Mouse (Mus musculus): ENCODE measurements at regions not wholly inside any gene's neighbourhood (a gene's known extent, or its start where the extent isn't known, plus 50 kb on each side); places are given as distances from the start of the nearest gene placed in this dataset.

- DNase-seq (ENCODE audit: inconsistent age in 2 of 2, low spot score in 1 of 2), result no peak
Observed at GRCm38 (mm10) chr5:90164434-90164833, 59.4 kb downstream of the Cox18 start.

DNA sequence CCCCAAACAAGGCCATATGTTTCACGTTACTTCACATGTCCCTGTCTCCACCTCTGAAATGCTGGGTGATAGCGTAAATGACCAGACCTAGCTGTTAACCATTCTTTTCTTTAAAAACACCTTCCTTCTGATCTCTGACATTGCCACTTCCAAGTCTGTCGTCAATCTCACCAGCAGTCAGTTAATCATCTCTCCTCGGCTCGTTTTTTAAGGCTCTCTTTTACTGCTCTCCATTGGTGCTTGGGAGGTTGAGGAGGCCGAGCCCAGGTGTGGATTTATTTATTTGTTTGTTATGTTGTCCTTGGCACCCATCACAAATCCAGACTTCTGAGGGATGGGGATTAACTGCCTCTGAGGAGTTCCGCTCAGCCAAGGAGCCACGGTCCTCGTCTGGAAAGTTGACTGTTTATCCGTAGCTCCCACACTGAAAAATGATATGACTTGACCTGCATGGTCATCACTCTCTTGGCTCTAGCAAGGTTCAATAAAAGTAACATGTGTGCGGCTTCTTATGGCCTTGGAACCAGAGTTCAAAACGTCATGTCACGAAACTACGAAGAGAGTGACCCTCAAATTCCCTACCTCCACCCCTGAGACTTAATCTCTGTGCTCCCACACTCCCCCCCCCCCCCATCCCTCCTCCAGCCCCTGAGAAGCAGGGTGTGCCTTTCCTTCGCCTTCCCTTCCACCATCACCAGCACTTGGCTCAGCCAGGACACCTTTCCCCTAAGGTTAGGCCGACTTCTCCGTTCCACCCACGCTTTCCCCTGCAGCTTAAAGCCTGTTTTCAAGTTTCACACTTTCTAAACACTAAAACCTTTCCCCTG is 60.6 kb downstream of the Cox18 start:
- no peak for DNase-seq (ENCODE audit: inconsistent age in 2 of 2, low spot score in 1 of 2)

DNA sequence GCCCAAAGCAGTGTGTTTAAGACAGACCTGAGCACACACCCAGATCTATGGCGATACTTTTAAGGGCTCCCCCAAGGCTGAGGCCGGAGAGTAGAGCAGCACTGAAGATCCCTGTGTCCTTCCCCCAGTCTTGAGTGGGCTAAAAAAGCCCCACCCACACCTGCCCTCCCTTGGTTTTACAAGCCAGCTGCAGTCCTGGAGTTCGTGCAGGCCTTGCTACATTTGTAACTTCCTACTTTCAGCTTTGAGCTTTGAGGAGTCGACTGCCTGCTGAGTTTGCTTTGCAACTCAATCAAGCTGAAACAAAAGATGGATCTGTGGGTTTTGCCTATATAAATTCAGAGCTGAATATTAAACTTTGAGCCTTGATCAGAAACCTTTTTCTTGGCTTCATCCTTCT is 63.5 kb downstream of the Cox18 start:
- DNase-seq (ENCODE audit: inconsistent age in 2 of 2, low spot score in 1 of 2), result no peak

- DNase-seq (ENCODE audit: inconsistent age in 2 of 2, low spot score in 1 of 2), result no peak
Observed at GRCm38 (mm10) chr5:90156522-90156921, 67.3 kb downstream of the Cox18 start.

GRCm38 (mm10) chr5:90149611-90150532 is 73.9 kb downstream of the Cox18 start:
- peak; percentile 66 to 88 for DNase-seq (ENCODE audit: inconsistent age in 2 of 2, low spot score in 1 of 2)

DNA sequence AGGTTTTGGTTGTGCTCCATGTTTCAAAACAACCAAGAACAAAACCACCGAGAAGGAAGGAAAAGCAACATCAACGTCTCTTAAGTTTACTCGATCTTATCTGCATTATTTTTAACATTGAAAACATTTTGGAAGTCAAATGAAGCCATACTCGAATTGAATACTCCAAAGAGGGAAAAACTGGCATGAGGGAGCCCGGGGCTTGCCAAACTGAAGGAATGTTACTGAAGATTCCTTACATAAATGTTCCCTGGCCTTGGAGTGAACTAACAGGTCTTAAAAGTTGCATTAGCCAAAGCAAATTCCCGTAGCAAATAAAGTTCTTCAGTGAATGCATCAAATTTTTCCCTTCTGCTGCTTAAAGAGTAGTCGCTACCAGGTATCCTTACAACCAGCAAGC is 87.8 kb downstream of the Cox18 start:
- DNase-seq (ENCODE audit: inconsistent age in 2 of 2, low spot score in 1 of 2), result no peak

GRCm38 (mm10) chr5:90107036-90107435 is 116.8 kb downstream of the Cox18 start:
- no peak for DNase-seq (ENCODE audit: inconsistent age in 2 of 2, low spot score in 1 of 2)

DNA sequence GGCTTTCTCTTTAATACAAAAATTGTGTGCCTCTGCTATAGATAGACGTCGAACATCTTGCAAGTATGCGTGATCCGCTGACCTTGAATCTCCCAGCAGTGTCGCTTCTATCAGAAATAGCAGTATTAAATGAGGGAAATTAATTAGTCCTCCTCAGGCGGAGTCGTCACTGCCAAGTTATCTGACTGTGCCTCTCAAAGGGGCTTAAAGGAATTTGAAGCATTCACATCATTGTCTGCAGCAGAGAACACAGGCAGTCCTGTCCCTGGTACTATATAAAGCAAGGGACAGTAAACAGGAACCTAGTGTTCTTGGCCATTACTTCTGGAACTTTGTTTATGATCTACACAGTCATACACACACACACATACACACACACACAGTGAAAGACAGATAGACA is 119.1 kb downstream of the Cox18 start:
- no peak for DNase-seq (ENCODE audit: inconsistent age in 2 of 2, low spot score in 1 of 2)

GRCm38 (mm10) chr5:90088541-90088940 is 135.3 kb downstream of the Cox18 start:
- DNase-seq (ENCODE audit: inconsistent age in 2 of 2, low spot score in 1 of 2), result no peak

DNA sequence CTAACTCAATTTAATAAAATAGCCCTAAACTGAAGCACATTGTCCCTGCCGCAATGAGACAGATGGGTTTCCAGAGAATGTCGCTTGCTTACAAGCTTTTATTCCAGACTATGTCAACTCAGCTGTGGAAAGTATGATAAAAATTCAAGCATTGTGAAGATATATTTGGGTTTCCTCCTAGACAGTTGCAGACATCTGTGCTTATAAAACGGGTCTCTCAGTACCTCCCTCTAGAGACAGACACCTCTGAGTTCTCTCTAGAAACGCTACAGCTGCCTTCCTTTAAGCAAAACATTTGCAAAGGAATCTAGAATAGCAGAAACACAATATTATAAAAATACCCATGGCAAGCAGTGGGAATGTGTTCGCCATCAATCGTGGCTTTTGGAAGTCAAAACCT is 137.3 kb downstream of the Cox18 start:
- DNase-seq (ENCODE audit: inconsistent age in 2 of 2, low spot score in 1 of 2), result no peak

DNA sequence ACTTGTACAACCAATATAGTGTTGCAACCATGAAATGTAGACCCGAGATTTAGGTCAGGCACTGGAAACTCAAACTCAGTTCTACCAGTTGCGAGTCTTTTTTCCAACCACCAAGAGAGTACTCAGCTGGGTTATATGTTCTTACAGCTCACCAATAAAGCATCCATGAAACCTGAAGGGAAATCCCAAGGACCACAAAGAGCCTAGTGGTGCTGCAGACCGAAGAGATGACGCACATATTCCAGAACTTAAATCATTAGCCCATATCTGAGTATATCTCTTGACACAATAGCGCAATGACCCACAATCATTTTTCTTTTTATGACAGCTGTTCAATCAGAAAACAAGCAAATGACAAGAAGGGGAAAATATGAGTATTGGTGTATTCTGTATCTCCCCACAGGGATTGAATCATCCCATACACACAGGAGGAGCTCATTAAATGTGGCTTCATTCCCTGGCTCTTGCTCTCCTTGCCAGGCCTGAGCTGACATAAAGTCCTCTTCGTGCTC is 146.7 kb downstream of the Cox18 start:
- DNase-seq (ENCODE audit: inconsistent age in 2 of 2, low spot score in 1 of 2), result no peak

DNA sequence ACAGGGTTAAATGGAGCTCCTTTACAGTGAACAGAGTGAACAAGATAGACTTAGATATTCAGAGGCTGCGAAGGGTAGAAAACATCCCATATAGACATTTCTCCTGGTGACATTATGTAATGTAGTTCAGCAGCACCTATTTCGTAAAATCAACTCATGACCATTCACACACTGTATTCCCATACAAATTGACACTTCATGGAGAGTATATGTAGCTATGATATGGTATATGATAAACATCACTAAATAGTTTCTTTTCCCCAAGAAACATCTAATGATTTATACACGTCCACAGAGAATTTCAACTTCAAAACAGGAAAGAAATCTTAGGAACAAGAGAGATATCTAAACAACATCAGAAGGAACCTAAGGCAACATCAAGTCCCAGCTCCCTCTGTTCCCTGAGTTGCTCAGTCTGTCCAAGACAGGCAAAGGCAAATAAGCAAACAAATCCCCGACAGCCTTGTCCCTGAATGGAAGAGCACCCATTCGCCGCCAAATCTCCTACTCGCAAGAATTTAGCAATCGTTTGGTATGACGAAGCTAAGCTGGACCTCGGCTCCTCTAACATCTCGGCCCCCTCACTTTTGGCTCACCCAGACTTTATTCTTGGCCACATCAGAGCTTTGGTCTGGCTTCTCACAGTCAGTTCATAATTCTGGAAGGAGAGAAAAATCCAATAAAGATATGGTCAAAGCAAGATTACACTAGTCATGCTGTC is 148.0 kb downstream of the Cox18 start:
- no peak for DNase-seq (ENCODE audit: inconsistent age in 2 of 2, low spot score in 1 of 2)

DNA sequence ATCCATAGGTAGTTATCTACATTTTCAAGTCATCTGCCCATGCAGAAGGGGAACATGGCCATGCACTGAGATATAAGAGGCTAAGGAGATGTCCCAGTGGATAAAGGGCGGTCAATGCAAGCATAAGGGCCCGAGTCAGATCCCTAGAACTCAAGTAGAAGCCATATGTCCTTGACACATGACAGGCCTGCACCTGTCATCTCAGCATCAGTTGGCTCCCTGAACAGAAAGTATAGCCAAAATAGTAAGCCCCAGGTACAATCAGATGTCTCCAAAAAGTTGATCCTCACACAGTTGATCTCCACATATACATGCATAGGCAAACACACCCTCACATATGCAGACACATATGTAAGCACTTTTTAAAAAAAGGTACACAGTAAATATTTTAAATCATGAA is 152.0 kb downstream of the Cox18 start:
- DNase-seq (ENCODE audit: inconsistent age in 2 of 2, low spot score in 1 of 2), result no peak

GRCm38 (mm10) chr5:90068601-90069000 is 155.2 kb downstream of the Cox18 start:
- DNase-seq (ENCODE audit: inconsistent age in 2 of 2, low spot score in 1 of 2), result no peak

GRCm38 (mm10) chr5:90067817-90068216 is 156.0 kb downstream of the Cox18 start:
- DNase-seq (ENCODE audit: inconsistent age in 2 of 2, low spot score in 1 of 2), result no peak

- no peak for DNase-seq (ENCODE audit: inconsistent age in 2 of 2, low spot score in 1 of 2)
Observed at GRCm38 (mm10) chr5:90065884-90066615, 157.8 kb downstream of the Cox18 start.

DNA sequence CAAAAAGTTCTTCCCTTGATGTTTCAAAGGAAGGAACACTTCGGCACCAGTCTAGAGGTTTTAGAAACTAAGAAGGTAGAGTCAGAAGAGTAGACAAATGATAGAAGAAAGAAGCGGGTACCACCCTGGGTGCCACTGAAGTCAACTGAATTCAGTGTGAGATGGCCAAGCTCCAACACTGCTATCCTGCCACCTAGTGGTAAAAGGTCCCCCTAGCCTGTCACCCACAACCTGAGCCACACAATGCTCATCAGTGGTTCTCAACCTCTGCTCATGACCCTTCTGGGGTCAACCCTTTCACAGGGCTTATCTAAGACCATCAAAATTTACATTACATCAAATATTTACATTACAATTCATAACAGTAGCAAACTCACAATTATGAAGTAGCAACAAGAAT is 168.1 kb downstream of the Cox18 start:
- peak; percentile 34 to 81 for DNase-seq (ENCODE audit: inconsistent age in 2 of 2, low spot score in 1 of 2)

GRCm38 (mm10) chr5:90052516-90052915 is 169.4 kb upstream of the Adamts3 start:
- DNase-seq (ENCODE audit: inconsistent age in 2 of 2, low spot score in 1 of 2), result no peak

DNA sequence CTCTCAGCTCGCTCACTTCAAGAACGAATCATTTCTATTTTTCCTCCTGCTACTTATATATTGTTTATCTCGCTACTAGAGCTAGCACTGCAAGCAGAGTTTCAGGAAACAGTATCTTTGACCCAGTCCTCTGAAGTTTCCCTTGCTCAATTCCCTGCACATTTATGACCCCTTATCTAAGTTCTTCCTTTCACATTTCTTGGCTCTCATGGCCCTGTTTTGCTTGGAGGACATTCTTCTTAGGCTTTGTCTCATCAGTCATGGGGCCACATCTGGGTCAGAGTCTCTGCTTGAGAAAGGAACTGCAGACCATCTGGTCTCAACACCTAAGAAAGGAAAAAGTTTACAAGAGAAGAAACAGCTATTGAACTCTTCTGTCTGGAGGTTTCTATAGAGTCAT is 166.7 kb upstream of the Adamts3 start:
- no peak for DNase-seq (ENCODE audit: inconsistent age in 2 of 2, low spot score in 1 of 2)

GRCm38 (mm10) chr5:90042781-90043180 is 159.6 kb upstream of the Adamts3 start:
- no peak for DNase-seq (ENCODE audit: inconsistent age in 2 of 2, low spot score in 1 of 2)
